Mouse (Mus musculus) thymus, postnatal 0 days (tissue): ENCODE measurements around the gene Grin1. TPM values are rescaled to one million over a fixed set of nuclear protein-coding genes. Genes with fewer than 3 reads are reported as not detected.
A peak's percentile ranks its signal among the peaks of the same experiment; 100 is the strongest.
"Not testable (repeated sequence)": the region's sequence is repeated elsewhere in the genome, so short reads cannot be mapped to it uniquely, and the experiment has no call there.

Experiments used
- DNase-seq: peaks from one replicate; pipeline ENCODE4 v3.0.0-alpha.2; 2015; ENCODE audit warnings: low spot score
- polyA plus RNA-seq: library from polyadenylated mRNA; unstranded; fragments of >200 nt; fragmentation: Nextera tagmentation; extraction: Ambion mirVana; gene quantifications from 2 replicates; pipeline ENCODE4 v1.2.1, GENCODE M21; 2015

Gene Grin1
- polyA plus RNA-seq, 1 experiment from 2014 or later = 0.21 TPM

DNA sequence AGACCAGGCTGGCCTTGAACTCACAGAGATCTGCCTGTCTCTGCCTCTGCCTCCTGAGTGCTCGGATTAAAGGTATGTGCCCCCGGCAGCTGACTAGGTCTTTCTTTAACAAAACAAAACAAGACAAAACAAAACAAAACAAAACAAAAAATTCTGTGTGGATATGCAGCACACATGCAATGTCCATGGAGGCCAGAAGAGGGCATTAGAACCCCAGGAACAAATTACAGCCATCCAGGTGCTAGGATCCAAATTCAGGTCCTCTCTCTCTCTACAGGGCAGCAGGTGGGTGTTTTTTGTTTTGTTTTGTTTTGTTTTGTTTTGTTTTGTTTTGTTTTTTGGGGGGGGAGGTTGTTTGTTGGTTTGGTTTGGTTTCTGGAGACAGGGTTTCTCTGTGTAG lies 60.1 kb downstream of the Grin1 start:
- no peak for DNase-seq

DNA sequence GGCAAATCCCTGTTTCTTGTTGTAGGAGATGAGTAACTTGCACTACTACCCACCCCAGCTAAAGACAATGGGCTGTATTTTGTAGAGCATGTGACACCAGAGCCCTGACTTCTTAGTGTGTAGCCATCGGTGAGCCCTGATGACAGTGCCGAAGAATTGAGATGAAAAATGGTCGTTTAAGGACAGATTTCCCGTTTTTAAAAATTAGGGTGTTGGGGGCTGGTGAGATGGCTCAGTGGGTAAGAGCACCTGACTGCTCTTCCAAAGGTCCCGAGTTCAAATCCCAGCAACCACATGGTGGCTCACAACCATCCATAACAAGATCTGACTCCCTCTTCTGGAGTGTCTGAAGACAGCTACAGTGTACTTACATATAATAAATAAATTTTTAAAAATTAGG lies 61.7 kb downstream of the Grin1 start:
- not testable (repeated sequence) for DNase-seq

DNA sequence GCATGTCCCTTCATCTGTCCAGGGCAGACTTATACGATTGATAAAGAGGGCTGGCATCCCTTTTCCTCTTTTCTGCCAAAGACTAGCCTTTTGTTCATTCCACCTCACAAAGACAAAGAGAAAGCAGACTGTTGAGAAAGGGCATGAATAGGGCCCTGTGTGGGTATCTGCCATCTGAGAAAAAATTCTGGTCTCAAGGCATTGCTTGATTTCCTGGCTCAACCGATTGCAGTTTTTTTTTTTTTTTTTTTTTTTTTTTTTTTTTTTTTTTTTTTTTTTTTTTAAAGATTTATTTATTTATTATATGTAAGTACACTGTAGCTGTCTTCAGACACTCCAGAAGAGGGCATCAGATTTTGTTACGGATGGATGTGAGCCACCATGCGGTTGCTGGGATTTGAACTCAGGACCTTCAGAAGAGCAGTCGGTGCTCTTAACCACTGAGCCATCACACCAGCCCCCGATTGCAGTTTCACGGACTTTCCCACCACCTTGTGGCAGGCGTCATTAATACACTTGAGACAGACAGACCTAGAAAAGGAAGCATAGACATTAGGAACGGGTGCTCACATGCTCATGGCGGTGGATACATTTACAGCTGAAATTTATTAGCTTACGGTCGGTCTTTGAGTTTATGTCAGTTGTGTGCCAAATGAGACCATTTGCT lies 62.4 kb downstream of the Grin1 start:
- peak; percentile 71 for DNase-seq

DNA sequence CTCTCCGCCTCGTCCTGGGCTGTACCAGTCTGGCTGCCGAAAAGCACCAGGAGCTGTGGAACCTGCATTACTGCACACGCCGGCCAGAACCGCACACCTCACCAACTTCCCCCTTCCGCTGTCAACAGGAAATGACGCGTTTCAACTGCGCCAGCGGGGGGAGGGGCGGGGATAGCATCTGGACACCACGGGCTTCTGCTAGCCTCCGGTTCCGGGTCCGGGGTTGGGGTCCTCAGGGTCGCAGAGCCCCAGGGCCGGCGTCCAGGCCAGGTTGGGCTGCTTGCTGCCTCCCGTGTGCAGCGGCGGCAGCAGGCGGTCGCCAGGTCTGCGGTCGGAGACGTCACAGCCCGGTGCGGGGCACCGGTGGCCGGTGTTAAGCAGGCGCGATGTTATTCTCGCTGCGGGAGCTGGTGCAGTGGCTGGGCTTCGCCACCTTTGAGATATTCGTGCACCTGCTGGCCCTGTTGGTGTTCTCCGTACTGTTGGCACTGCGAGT lies 63.7 kb downstream of the Grin1 start, which contains the start of gene Tmem203:
TSS of gene Tmem203 (plus strand) at position 156 of the 496 bp plus-strand sequence.
- DNase-seq = peak; percentile 94

DNA sequence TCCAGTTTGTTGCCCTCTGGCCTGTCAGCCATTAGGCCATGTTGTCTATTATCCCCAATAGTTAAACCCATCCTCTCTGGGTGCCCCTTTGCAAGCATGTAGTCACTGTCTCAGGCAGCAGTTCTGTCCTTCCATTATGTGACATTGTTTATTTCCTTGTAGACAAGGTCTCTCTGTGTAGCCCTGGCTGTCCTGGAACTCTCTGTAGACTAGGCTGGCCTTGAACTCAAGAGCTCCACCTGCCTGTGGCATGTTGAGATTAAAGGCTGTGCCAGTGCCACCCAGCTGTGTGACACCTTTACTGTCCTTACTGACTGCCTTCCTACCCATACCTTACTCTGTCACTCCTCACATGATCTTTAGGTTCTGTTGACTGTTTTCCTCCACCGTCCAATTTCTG lies 66.7 kb downstream of the Grin1 start:
- peak; percentile 50 for DNase-seq

DNA sequence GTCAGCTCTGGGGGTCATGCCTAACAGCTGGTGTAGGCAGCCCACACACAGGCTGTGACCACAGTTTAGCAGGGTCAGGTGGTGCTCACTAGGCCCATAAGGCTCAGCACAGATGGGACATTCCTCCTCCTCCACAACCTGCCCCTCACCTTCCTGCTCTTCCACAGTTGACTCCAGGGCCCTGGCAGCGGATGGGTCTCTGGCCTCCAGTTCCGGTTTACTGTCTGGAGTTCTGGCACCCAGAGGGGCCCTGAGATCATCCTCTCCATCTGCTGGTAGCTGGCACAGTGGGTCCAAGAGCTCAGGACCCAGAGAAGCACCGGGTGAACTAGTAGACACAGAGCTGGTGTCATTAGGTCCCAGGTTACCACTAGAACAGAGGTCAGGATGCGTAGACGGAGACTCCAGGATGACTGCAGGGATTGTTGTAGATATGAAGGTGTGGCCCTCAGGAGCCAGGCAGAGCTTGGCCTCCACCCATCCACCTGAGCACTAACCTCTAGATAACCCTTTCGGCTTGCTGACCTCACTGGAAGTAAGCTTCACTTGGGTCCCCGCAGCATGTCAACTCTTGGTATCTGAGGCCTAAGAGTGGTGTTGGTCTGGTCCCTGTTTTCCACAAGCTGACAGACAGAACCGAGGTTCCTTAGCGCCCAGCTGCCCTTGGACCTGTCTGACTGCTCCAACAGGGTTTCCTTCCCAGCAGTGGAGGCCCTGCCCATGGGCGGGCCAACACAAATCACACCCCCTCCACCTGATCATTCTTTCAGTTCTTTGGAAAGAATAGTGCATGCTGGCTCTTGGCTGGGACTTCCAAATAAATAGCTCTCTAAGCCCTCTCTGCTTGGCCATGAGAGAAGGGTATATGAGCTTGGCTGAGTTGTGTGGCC lies 72.6 kb downstream of the Grin1 start, which contains the start of gene AL732309.1:
TSS of gene AL732309.1 (minus strand) at position 681 of the 890 bp plus-strand sequence.
- DNase-seq = no peak

DNA sequence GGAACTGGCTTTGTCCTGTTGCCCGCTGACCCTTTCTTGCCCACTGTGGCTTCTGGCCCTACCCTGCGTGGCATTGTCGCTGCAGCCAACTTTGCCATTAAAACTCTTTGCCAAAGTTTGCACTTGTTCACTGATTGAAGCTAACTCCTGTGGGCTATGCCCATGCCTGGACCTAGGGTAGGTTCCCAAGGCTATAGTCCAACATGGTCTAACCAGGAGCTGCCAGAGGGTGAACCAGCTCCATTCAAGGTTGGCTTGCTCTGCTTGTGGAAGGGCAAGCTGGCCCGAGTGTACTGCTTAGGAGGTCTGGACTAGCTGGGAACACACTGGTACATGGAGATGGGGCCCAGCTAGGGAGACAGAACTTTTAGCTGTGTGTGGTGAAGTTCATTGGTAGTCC lies 74.8 kb downstream of the Grin1 start:
- DNase-seq = no peak

DNA sequence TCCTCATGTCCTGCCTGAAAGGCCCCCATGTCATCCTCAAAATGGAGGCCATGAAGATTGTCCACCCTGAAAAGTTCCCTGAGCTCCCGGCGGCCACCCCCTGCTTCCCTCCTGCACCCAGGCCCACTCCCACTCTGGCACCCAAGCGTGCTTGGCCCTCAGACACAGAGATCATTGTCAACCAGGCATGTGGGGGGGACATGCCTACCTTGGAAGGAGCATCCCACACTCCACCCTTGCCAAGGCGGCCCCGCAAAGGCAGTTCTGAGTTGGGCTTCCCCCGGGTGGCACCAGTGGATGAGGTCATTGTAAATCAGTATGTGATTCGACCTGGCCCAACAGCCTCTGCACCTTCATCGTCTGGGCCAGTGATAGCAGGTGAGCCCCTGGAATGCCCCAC lies 75.6 kb downstream of the Grin1 start:
- DNase-seq = no peak

DNA sequence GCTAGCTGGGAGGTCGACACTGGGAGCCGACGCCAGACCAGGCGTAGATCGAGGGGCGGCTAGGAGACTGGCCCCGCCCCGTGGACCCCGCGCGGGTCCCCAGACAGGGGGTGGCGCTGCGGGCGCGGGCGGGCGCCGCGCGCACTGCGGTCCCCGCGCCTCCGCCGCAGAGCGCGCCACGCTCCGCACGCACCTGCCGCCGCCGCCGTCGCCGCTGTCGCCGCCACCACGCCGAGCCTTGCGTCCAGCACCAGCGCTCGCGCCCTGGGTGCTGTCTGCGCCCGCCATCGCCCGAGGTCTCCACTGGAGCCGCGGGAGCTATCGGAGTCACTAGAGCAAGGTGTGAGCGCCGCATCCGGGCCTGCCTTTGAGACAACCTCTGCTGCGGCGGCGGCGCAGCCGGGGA lies 76.9 kb downstream of the Grin1 start, which contains the start of the genes Rnf208 and Cysrt1:
TSS of gene Rnf208 (plus strand) at position 155 of the 406 bp plus-strand sequence.
TSS of gene Cysrt1 (minus strand) at position 352 of the 406 bp plus-strand sequence.
- peak; percentile 31 for DNase-seq

DNA sequence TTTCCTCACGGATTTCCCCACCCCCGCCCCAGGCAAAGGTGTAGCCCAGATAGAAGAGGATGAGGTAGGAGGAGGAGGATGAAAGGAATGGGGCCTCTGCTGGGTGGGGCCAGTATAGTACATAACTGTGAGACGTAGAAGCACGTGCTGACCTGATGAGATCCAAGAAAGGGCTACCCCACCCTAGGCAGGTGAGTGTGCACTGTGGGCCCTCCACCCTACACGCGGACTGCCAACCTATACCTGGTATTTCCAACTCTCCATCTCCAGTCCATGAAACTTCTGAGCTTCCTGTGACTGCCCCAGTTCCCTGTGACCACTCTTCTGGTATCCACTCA lies 77.6 kb downstream of the Grin1 start:
- DNase-seq = no peak

Other genes starting within 250 kb of the Grin1 start
- gene Entpd8, start 238.9 kb downstream of the Grin1 start, polyA plus RNA-seq = 0.16 and 0.26 TPM in 2 replicates
- gene Noxa1, start 224.0 kb downstream of the Grin1 start, polyA plus RNA-seq = 0.27 and 0.39 TPM in 2 replicates
- 9.5 TPM in 2 replicates for gene Nrarp, start 138.4 kb downstream of the Grin1 start, polyA plus RNA-seq
- 23.5 and 25.6 TPM in 2 replicates for gene Tor4a, start 122.3 kb downstream of the Grin1 start, polyA plus RNA-seq
- 73.3 and 78.1 TPM in 2 replicates for gene Nelfb, start 107.7 kb downstream of the Grin1 start, polyA plus RNA-seq
- gene Stpg3, start 104.5 kb downstream of the Grin1 start, polyA plus RNA-seq = 0.14 TPM in 1 of 2 replicates, not detected in the other
- 0.34 TPM in 1 of 2 replicates, not detected in the other for gene Fam166a, start 100.4 kb downstream of the Grin1 start, polyA plus RNA-seq
- 460 and 503 TPM in 2 replicates for gene Tubb4b, start 94.5 kb downstream of the Grin1 start, polyA plus RNA-seq
- gene Slc34a3, start 84.8 kb downstream of the Grin1 start, polyA plus RNA-seq = 0.05 TPM in 1 of 2 replicates, not detected in the other
- not detected in 2 replicates for gene Rnf224, start 82.4 kb downstream of the Grin1 start, polyA plus RNA-seq
- gene Rnf208, start 76.9 kb downstream of the Grin1 start, polyA plus RNA-seq = 0.80 and 1.2 TPM in 2 replicates
- gene Cysrt1, start 76.7 kb downstream of the Grin1 start, polyA plus RNA-seq = 0.19 and 0.33 TPM in 2 replicates
- 3.4 and 4.9 TPM in 2 replicates for gene AL732309.1, start 72.3 kb downstream of the Grin1 start, polyA plus RNA-seq
- gene Tmem203, start 63.7 kb downstream of the Grin1 start, polyA plus RNA-seq = 43.1 and 47.4 TPM in 2 replicates
- gene Tprn, start 56.6 kb downstream of the Grin1 start, polyA plus RNA-seq = 10.2 and 12.6 TPM in 2 replicates
- 322 and 323 TPM in 2 replicates for gene Ssna1, start 46.7 kb downstream of the Grin1 start, polyA plus RNA-seq
- 71.5 and 80.6 TPM in 2 replicates for gene Anapc2, start 46.7 kb downstream of the Grin1 start, polyA plus RNA-seq
- not detected in 2 replicates for gene Tmem210, start 31.0 kb downstream of the Grin1 start, polyA plus RNA-seq
- gene Lrrc26, start 29.3 kb downstream of the Grin1 start, polyA plus RNA-seq = 1.4 and 3.6 TPM in 2 replicates
- gene Man1b1, start 13.2 kb upstream of the Grin1 start, polyA plus RNA-seq = 37.1 and 40.7 TPM in 2 replicates
- gene Dpp7, start 37.2 kb upstream of the Grin1 start, polyA plus RNA-seq = 8.7 and 9.1 TPM in 2 replicates
- gene Uap1l1, start 46.5 kb upstream of the Grin1 start, polyA plus RNA-seq = 21.3 and 24.6 TPM in 2 replicates
- 22.8 and 25.4 TPM in 2 replicates for gene Sapcd2, start 53.1 kb upstream of the Grin1 start, polyA plus RNA-seq
- gene Entpd2, start 76.7 kb upstream of the Grin1 start, polyA plus RNA-seq = 7.6 and 9.0 TPM in 2 replicates
- gene Npdc1, start 80.2 kb upstream of the Grin1 start, polyA plus RNA-seq = 6.3 and 7.2 TPM in 2 replicates
- 1.4 and 1.8 TPM in 2 replicates for gene Fut7, start 104.1 kb upstream of the Grin1 start, polyA plus RNA-seq
- 3.3 and 4.7 TPM in 2 replicates for gene Abca2, start 109.5 kb upstream of the Grin1 start, polyA plus RNA-seq
- gene Clic3, start 137.7 kb upstream of the Grin1 start, polyA plus RNA-seq = 3.6 and 4.7 TPM in 2 replicates
- 72.4 and 83.3 TPM in 2 replicates for gene Paxx, start 141.9 kb upstream of the Grin1 start, polyA plus RNA-seq
- 6.3 TPM in 2 replicates for gene Ptgds, start 150.9 kb upstream of the Grin1 start, polyA plus RNA-seq
- gene Lcn12, start 174.7 kb upstream of the Grin1 start, polyA plus RNA-seq = not detected in 2 replicates
- gene Fbxw5, start 181.6 kb upstream of the Grin1 start, polyA plus RNA-seq = 44.3 and 47.2 TPM in 2 replicates
- 5.6 and 6.4 TPM in 2 replicates for gene C8g, start 182.5 kb upstream of the Grin1 start, polyA plus RNA-seq
- 58.1 and 59.1 TPM in 2 replicates for gene Traf2, start 227.8 kb upstream of the Grin1 start, polyA plus RNA-seq
- 466 and 515 TPM in 2 replicates for gene Edf1, start 238.7 kb upstream of the Grin1 start, polyA plus RNA-seq